Mouse (Mus musculus): ENCODE data around the gene Etv3. TPM values are rescaled to one million over a fixed set of nuclear protein-coding genes. Genes with fewer than 3 reads are reported as not detected.

Gene Etv3
- total RNA-seq, 2 experiments from 2014 or later, result 20.5 to 22.5 TPM

GRCm38 (mm10) chr3:87511971-87512765 is 13.0 kb upstream of the Etv3 start:
- intact Hi-C loops (cut with DNase I), result no loop called here

GRCm38 (mm10) chr3:87515567-87516081 is 9.6 kb upstream of the Etv3 start:
- intact Hi-C loops (cut with DNase I), result no loop called here
- no peak for DNase-seq (ENCODE audit: low spot score in 2 of 2)

More at GRCm38 (mm10) chr3:87511971-87512765, 13.0 kb upstream of the Etv3 start:
- no peak for DNase-seq (ENCODE audit: low spot score in 2 of 2)

GRCm38 (mm10) chr3:87518425-87518824 is 6.8 kb upstream of the Etv3 start:
- no peak for DNase-seq (ENCODE audit: low spot score in 2 of 2)
- intact Hi-C loops (cut with DNase I), result no loop called here

GRCm38 (mm10) chr3:87521126-87521525 is 4.1 kb upstream of the Etv3 start:
- intact Hi-C loops (cut with DNase I), result no loop called here
- DNase-seq (ENCODE audit: low spot score in 2 of 2), result no peak

DNA sequence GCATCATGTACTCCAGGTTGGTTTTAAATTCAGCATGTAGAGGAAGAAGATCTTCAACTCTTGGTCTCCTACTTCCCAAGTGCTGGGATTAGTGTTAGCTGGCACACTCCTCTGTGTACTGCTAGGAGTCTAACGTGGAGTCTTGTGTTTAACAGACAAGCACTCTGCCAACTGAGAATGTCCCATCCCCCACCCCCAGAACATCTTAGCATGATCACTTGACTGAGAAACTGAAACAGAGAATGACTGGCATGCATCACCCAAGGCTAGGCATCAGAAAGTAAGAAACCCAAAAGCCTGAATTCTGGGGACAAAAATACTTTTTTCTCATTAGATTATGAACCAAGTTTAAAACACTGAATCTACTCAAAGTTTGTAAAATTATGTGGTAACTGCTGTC is 3.4 kb upstream of the Etv3 start:
- DNase-seq (ENCODE audit: low spot score in 2 of 2), result no peak
- intact Hi-C loops (cut with DNase I), result no loop called here

- no peak for DNase-seq (ENCODE audit: low spot score in 2 of 2)
- intact Hi-C loops (cut with DNase I), result no loop called here
These were observed 1.5 kb upstream of the Etv3 start for GRCm38 (mm10) chr3:87523701-87524100.

- peak in 1 of 2 experiments; percentile 13 for DNase-seq (ENCODE audit: low spot score in 2 of 2)
- intact Hi-C loops (cut with DNase I), result loop anchor here (1.0 to 5.0 kb wide), 3 partner anchors 17 to 91 kb away; partner anchors contain the start of gene Arhgef11
These were observed 797 bp downstream of the Etv3 start for GRCm38 (mm10) chr3:87525837-87526570.

GRCm38 (mm10) chr3:87527139-87527538 is 1.9 kb downstream of the Etv3 start:
- DNase-seq (ENCODE audit: low spot score in 2 of 2), result no peak
- intact Hi-C loops (cut with DNase I), result loop anchor here (2.0 to 5.0 kb wide), 2 partner anchors 16 to 35 kb away; no protein-coding TSS in a partner anchor

DNA sequence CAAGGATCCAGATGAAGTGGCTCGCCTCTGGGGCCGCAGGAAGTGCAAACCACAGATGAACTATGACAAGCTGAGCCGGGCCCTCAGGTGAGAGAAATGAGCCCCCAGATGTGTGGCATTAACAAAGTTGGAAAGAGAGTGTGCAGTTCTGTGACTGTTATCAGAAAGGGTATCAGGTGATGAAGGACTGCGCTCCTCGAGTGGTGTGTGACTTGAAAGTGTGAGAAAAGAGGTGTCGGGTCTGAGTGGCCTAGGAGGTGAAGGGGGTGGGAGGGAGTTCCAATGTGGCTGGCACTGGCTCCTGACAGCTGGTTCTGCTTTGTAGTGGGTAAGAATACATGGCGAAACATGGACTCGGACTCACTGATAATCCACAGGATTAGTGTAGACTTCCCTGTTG is 2.8 kb downstream of the Etv3 start:
- no peak for DNase-seq (ENCODE audit: low spot score in 2 of 2)
- intact Hi-C loops (cut with DNase I), result loop anchor here (5.0 kb wide), 1 partner anchor 34 kb away; no protein-coding TSS in a partner anchor

DNA sequence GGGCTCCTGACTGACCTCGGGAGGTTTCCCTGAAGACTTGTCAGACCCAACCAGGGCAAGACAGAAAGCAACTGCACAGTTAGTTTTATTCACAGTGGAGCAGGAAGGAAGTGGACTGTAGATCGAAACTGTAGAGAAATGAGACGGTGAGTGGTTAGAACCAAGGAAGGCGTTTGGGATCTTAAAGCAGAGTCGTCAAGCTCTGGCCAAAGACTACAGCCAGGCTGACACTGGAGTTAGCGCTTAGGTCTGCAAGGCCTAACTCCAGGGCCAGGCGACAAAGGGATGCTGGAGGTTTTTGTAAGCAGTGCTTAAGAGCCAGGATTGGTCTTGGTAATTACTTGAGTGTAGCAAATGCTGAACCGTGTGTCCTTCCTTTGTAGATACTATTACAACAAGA is 3.6 kb downstream of the Etv3 start:
- intact Hi-C loops (cut with DNase I), result loop anchor here (5.0 kb wide), 1 partner anchor 33 kb away; no protein-coding TSS in a partner anchor
- no peak for DNase-seq (ENCODE audit: low spot score in 2 of 2)

GRCm38 (mm10) chr3:87529568-87529967 is 4.4 kb downstream of the Etv3 start:
- intact Hi-C loops (cut with DNase I), result loop anchor here (5.0 kb wide), 1 partner anchor 33 kb away; no protein-coding TSS in a partner anchor

DNA sequence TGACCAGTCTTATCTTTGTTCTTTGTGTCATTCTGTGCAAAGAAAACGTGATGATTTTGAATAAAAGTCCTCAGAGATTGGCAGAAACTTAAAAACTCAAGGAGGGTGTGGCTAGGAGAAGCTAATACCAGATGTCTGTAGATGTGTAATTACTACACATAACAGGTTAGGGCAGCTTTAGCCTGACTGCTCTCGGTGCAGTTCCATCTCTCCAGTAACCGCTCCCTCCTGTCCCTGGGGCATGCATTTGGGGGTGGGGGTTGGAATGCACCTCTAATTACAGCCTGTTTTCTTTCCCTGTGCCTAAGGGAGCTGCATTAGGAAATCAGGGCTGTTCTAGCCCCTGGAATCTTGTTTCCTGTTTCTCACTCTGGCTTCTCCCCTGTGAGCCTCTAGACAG is 5.0 kb downstream of the Etv3 start:
- intact Hi-C loops (cut with DNase I), result no loop called here
- DNase-seq (ENCODE audit: low spot score in 2 of 2), result no peak

More at GRCm38 (mm10) chr3:87529568-87529967, 4.4 kb downstream of the Etv3 start:
- DNase-seq (ENCODE audit: low spot score in 2 of 2), result no peak

DNA sequence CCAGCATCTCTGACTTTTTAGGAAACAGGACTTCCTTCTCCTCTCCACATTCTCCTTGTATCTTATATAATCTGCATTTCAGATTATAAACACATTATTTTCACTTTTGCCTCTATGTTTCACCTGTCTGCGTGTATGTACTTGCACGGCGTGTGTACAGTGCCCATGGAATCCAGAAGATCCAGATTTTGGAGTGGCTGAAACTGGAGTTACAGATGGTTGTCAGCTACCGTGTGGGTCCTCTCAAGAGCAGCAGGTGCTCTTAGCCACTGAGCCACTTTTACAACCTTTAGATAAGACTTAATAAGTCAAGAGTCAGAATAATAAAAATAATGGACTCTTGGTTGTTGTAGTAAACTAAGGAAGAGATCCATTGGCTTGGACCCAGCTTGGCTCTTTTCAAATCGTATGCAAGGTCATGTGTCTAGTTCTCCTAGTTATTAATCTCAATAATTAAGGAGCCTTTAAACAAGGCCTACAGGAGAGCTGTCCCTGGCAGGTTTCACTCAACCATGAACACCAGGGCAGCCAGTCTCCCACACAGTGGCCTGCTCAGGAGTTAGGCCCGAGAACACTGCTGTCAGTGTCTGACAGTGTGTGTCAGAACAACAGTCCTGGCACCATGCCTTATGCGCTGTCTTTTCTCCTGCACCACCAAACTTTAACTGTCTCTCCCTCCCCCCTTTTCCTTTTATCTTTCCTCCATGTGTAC is 8.6 kb downstream of the Etv3 start:
- DNase-seq (ENCODE audit: low spot score in 2 of 2), result no peak
- intact Hi-C loops (cut with DNase I), result no loop called here

DNA sequence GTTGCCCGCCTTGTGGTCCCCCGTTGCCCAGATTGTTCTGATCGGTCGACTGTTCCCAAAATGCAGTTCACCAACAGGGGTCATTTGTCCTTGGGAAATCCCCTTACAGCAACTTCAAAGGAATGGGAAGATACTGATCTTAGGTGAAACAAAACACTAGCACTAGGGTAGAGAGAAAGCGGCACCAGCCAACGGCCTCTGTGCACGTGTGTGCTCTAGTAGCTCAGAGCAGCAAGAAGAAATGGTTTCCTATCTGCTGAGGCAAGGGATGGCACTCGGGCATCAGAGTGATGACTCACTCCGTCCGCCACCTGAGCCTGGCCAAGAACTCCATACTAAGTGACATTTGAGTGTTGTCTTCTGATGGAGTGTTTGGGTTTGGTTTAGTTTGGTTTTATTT is 12.8 kb downstream of the Etv3 start:
- DNase-seq (ENCODE audit: low spot score in 2 of 2), result no peak
- intact Hi-C loops (cut with DNase I), result no loop called here

DNA sequence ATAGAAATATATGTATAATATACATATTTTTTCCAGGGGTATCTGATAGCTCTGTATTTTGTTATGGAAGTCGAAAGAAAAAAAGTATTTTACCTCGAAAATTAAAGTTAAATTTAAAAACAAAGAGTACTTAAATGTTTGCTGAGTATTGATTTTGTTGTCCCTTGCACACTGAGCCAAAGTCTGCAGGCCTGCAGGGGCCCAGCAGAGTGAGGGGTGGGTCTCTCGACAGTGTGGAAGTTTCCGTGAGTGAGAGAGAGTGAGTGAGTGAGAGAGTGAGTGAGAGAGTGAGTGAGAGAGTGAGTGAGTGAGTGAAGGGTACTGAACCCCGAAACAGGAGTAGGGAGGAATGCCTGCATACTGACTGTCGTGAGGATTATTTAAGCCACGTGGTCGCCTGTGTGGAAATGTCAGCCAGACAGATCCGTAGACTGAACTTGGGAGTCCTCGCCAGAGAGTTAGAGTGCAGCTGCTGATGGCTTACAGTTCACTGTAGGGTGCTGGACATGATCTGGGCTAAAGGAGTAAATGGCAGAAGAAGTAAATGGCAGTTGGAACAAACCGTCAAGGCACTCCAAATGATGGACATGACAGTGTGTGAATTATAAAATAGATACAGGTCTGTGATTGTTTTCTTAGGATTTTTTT is 14.9 kb downstream of the Etv3 start:
- intact Hi-C loops (cut with DNase I), result no loop called here
- no peak for DNase-seq (ENCODE audit: low spot score in 2 of 2)

- intact Hi-C loops (cut with DNase I), result no loop called here
- DNase-seq (ENCODE audit: low spot score in 2 of 2), result no peak
These were observed 15.5 kb downstream of the Etv3 start for GRCm38 (mm10) chr3:87540714-87541113.

- no peak for DNase-seq (ENCODE audit: low spot score in 2 of 2)
- intact Hi-C loops (cut with DNase I), result loop anchor here (2.0 kb wide), 1 partner anchor 16 kb away; no protein-coding TSS in a partner anchor
These were observed 17.4 kb downstream of the Etv3 start for GRCm38 (mm10) chr3:87542481-87543215.

GRCm38 (mm10) chr3:87545554-87545953 is 20.3 kb downstream of the Etv3 start:
- DNase-seq (ENCODE audit: low spot score in 2 of 2), result no peak
- intact Hi-C loops (cut with DNase I), result no loop called here
